Mouse (Mus musculus): Measurements from ENCODE around the gene Herpud2. TPM values are rescaled to one million over a fixed set of nuclear protein-coding genes. Genes with fewer than 3 reads are reported as not detected.
A peak's percentile ranks its signal among the peaks of the same experiment; 100 is the strongest.

The Herpud2 gene
- polyA plus RNA-seq (2014; fragmentation: Nextera tagmentation; extraction: Ambion mirVana) = 32.5 and 33.4 TPM in 2 replicates

DNA sequence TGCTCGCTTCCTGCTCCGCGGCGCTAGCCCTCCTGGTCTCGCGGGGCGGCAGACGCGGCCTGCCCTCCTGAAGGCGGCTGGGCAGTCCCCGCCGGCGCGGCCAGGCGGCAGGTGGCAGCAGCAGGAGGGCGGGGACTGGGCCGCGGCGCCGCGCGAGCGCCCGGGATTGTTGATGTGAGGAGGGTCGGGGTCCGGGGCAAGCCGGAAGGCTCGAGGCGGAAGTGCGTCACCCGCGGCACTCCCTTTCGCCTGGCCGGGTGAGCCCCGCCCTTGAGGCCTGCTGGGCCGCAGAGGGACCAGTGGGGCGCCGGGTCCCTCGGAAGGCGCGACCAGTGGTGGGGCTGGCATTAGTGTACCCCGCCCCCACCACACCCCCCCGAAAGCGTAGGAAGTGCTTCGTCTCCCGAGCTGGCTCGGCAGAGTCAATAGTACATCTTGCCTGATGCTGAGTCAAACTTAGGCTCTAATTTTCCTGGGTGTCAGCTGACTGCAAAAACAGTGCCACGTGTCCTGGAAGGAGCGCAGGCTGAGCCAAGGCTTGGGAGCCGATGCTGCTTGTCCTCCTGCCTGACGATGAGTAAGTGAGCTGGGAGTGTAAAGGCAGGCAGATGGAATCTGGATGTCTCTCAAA lies at the start of gene Herpud2:
Gene Herpud2 (minus strand): TSS at position 210 of the 631 bp plus-strand sequence.
- WGBS = under 1% methylated on average over 30 of the region's 51 CpGs
- peak within 1 kb of the TSS; percentile 98 for H3K27ac ChIP-seq (ENCODE audit: low read depth, low read length)
- no peaks in the 10 kb centered on the region for H3K27me3 ChIP-seq (ENCODE audit: control insufficient read depth, insufficient read depth, low read length)

DNA sequence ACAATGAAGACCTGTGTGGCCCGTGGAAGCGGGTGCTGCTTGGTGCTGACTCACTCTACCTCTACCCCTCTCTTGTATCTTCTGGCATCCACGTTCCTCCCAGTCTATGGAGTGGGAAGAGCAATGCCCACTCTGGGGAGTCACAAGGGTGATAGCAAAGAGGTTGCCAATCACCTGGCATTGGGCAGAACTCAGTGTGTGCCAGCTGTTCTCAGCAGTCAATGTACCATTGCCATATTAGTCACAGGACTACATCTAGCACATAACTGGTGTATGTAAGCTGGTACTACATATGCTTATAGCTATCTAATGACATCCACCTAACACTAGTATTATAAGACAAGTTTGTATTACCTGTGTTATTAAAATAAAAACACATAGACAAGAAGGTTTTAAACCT lies 49.4 kb upstream of the Herpud2 start:
- no peaks in the 10 kb centered on the region for H3K4me1 ChIP-seq (ENCODE audit: control insufficient read depth, insufficient read depth, low read length)
- H3K36me3 ChIP-seq (ENCODE audit: control insufficient read depth, insufficient read depth, low read length) = no peaks in the 10 kb centered on the region
- no peak overlapping the region for H3K27ac ChIP-seq (ENCODE audit: low read depth, low read length)
- H3K27me3 ChIP-seq (ENCODE audit: control insufficient read depth, insufficient read depth, low read length) = no peaks in the 10 kb centered on the region
- H3K9me3 ChIP-seq (ENCODE audit: control insufficient read depth, low read length) = no peaks in the 10 kb centered on the region
- no peak overlapping the region for H3K4me2 ChIP-seq (ENCODE audit: low read depth)
- no peak overlapping the region for H3K4me3 ChIP-seq (ENCODE audit: low read depth, low read length)
- WGBS = 92% methylated on average over 3 of the region's 3 CpGs
- DNase-seq (ENCODE audit: low spot score) (no peak), ATAC-seq (ENCODE audit: insufficient read depth, low FRiP score, low TSS enrichment) (no peak)
- H3K9ac ChIP-seq (ENCODE audit: low read length) = no peak overlapping the region

More for the DNA sequence above, at the start of gene Herpud2:
- Histone ChIP-seq H3K4me3 (ENCODE audit: low read depth, low read length) (peak within 1 kb of the TSS; percentile 89), H3K9ac (ENCODE audit: low read length) (peak within 1 kb of the TSS; percentile 95), H3K4me2 (ENCODE audit: low read depth) (peak within 1 kb of the TSS; percentile 86), H3K9me3 (ENCODE audit: control insufficient read depth, low read length) (no peaks in the 10 kb centered on the region), H3K4me1 (ENCODE audit: control insufficient read depth, insufficient read depth, low read length) (peaks cover 14% of the 10 kb centered on the region), H3K36me3 (ENCODE audit: control insufficient read depth, insufficient read depth, low read length) (no peaks in the 10 kb centered on the region)
- DNase-seq (ENCODE audit: low spot score) (peak; percentile 95), ATAC-seq (ENCODE audit: insufficient read depth, low FRiP score, low TSS enrichment) (peak; percentile 98)

DNA sequence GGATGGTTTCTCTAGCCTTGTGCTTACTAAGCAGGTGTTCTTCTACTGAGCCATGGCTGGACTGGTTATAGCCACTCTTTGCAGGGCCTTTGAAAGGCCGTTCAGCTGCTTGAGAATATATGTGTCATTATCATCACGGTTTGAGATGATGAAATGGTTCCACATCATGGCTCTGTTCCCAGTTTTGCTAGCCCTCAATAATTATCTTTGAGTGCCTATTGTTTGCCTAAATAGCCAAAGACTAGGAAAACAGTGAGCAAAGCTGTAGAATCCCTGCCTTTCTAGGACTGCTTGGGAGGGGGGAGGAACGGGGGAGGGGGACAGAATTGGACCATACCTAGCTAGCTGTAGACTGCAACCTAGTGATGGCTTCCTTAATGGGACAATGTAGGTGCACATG lies 48.5 kb upstream of the Herpud2 start:
- ATAC-seq (ENCODE audit: insufficient read depth, low FRiP score, low TSS enrichment) = no peak
- DNase-seq (ENCODE audit: low spot score) = no peak
- H3K36me3 ChIP-seq (ENCODE audit: control insufficient read depth, insufficient read depth, low read length) = no peaks in the 10 kb centered on the region
- no peak overlapping the region for H3K4me3 ChIP-seq (ENCODE audit: low read depth, low read length)
- WGBS = 89% methylated on average over 3 of the region's 3 CpGs
- no peak overlapping the region for H3K9ac ChIP-seq (ENCODE audit: low read length)
- no peaks in the 10 kb centered on the region for H3K9me3 ChIP-seq (ENCODE audit: control insufficient read depth, low read length)
- no peaks in the 10 kb centered on the region for H3K4me1 ChIP-seq (ENCODE audit: control insufficient read depth, insufficient read depth, low read length)
- H3K27ac ChIP-seq (ENCODE audit: low read depth, low read length) = no peak overlapping the region
- H3K27me3 ChIP-seq (ENCODE audit: control insufficient read depth, insufficient read depth, low read length) = no peaks in the 10 kb centered on the region
- H3K4me2 ChIP-seq (ENCODE audit: low read depth) = no peak overlapping the region

GRCm38 (mm10) chr9:25196746-25197145 lies 45.1 kb upstream of the Herpud2 start:
- Histone ChIP-seq H3K4me2 (ENCODE audit: low read depth) (no peak overlapping the region), H3K27ac (ENCODE audit: low read depth, low read length) (no peak overlapping the region), H3K4me1 (ENCODE audit: control insufficient read depth, insufficient read depth, low read length) (no peaks in the 10 kb centered on the region), H3K27me3 (ENCODE audit: control insufficient read depth, insufficient read depth, low read length) (no peaks in the 10 kb centered on the region), H3K9ac (ENCODE audit: low read length) (no peak overlapping the region), H3K4me3 (ENCODE audit: low read depth, low read length) (no peak overlapping the region), H3K9me3 (ENCODE audit: control insufficient read depth, low read length) (no peaks in the 10 kb centered on the region), H3K36me3 (ENCODE audit: control insufficient read depth, insufficient read depth, low read length) (no peaks in the 10 kb centered on the region)
- DNase-seq (ENCODE audit: low spot score) = no peak
- ATAC-seq (ENCODE audit: insufficient read depth, low FRiP score, low TSS enrichment) = no peak
- WGBS = 87% methylated on average over 5 of the region's 5 CpGs

DNA sequence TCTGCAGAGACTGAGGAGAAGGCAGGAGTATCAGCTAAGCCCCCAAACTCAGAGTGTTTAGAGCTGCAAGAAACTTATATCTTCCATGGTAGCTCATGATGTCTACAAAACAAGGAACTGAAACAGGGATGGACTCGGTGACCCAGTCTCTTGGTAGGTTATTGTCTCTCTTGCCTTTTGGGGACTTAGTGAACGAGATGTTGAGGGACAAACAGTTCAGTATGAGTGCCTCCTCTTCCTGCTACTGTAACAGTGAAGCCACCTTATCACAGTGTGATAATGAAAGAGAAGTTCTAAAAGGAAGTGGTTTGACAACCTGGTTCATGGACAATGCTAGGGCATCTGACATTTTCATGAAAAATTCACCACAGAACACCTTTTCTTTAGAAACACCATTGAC lies 40.0 kb upstream of the Herpud2 start:
- Histone ChIP-seq H3K27me3 (ENCODE audit: control insufficient read depth, insufficient read depth, low read length) (no peaks in the 10 kb centered on the region), H3K4me1 (ENCODE audit: control insufficient read depth, insufficient read depth, low read length) (no peaks in the 10 kb centered on the region), H3K9me3 (ENCODE audit: control insufficient read depth, low read length) (no peaks in the 10 kb centered on the region), H3K4me2 (ENCODE audit: low read depth) (no peak overlapping the region), H3K9ac (ENCODE audit: low read length) (no peak overlapping the region), H3K4me3 (ENCODE audit: low read depth, low read length) (no peak overlapping the region), H3K27ac (ENCODE audit: low read depth, low read length) (no peak overlapping the region), H3K36me3 (ENCODE audit: control insufficient read depth, insufficient read depth, low read length) (no peaks in the 10 kb centered on the region)
- ATAC-seq (ENCODE audit: insufficient read depth, low FRiP score, low TSS enrichment) = no peak
- DNase-seq (ENCODE audit: low spot score) = no peak
- WGBS = 84% methylated on average over 2 of the region's 2 CpGs

GRCm38 (mm10) chr9:25186501-25186900 lies 34.9 kb upstream of the Herpud2 start:
- DNase-seq (ENCODE audit: low spot score) (no peak), ATAC-seq (ENCODE audit: insufficient read depth, low FRiP score, low TSS enrichment) (no peak)
- Histone ChIP-seq H3K27ac (ENCODE audit: low read depth, low read length) (no peak overlapping the region), H3K9ac (ENCODE audit: low read length) (no peak overlapping the region), H3K9me3 (ENCODE audit: control insufficient read depth, low read length) (no peaks in the 10 kb centered on the region), H3K4me1 (ENCODE audit: control insufficient read depth, insufficient read depth, low read length) (no peaks in the 10 kb centered on the region), H3K4me3 (ENCODE audit: low read depth, low read length) (no peak overlapping the region), H3K36me3 (ENCODE audit: control insufficient read depth, insufficient read depth, low read length) (no peaks in the 10 kb centered on the region), H3K4me2 (ENCODE audit: low read depth) (no peak overlapping the region), H3K27me3 (ENCODE audit: control insufficient read depth, insufficient read depth, low read length) (no peaks in the 10 kb centered on the region)
- 92% methylated on average over 4 of the region's 4 CpGs for WGBS

DNA sequence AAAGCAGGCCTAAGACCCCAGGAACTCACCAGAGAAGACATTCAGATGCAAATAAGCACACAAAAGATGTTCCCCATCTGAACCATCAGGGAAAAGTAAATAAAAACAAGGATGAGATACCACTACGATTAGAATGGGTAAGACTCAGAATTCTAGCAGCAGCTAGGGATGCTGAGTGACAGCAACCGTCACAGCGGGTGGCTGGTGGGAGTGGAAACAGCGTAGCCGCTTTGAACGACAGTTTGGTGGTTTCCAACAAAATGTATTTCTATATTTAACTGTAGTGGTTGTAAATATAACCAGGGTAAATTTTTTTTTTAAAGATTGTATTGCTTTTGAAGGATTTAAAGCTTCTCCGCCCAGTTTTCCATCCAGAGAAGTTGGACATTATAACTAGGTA lies 34.2 kb upstream of the Herpud2 start:
- Histone ChIP-seq H3K27me3 (ENCODE audit: control insufficient read depth, insufficient read depth, low read length) (no peaks in the 10 kb centered on the region), H3K9me3 (ENCODE audit: control insufficient read depth, low read length) (no peaks in the 10 kb centered on the region), H3K9ac (ENCODE audit: low read length) (no peak overlapping the region), H3K36me3 (ENCODE audit: control insufficient read depth, insufficient read depth, low read length) (no peaks in the 10 kb centered on the region), H3K27ac (ENCODE audit: low read depth, low read length) (no peak overlapping the region), H3K4me2 (ENCODE audit: low read depth) (no peak overlapping the region), H3K4me1 (ENCODE audit: control insufficient read depth, insufficient read depth, low read length) (no peaks in the 10 kb centered on the region), H3K4me3 (ENCODE audit: low read depth, low read length) (no peak overlapping the region)
- WGBS = 51% methylated on average over 7 of the region's 7 CpGs
- no peak for ATAC-seq (ENCODE audit: insufficient read depth, low FRiP score, low TSS enrichment)
- DNase-seq (ENCODE audit: low spot score) = no peak

GRCm38 (mm10) chr9:25184606-25185005 lies 33.0 kb upstream of the Herpud2 start:
- Histone ChIP-seq H3K36me3 (ENCODE audit: control insufficient read depth, insufficient read depth, low read length) (no peaks in the 10 kb centered on the region), H3K4me3 (ENCODE audit: low read depth, low read length) (no peak overlapping the region), H3K4me2 (ENCODE audit: low read depth) (no peak overlapping the region), H3K9ac (ENCODE audit: low read length) (no peak overlapping the region), H3K9me3 (ENCODE audit: control insufficient read depth, low read length) (no peaks in the 10 kb centered on the region), H3K4me1 (ENCODE audit: control insufficient read depth, insufficient read depth, low read length) (no peaks in the 10 kb centered on the region), H3K27me3 (ENCODE audit: control insufficient read depth, insufficient read depth, low read length) (no peaks in the 10 kb centered on the region), H3K27ac (ENCODE audit: low read depth, low read length) (no peak overlapping the region)
- no peak for ATAC-seq (ENCODE audit: insufficient read depth, low FRiP score, low TSS enrichment)
- no peak for DNase-seq (ENCODE audit: low spot score)
- WGBS = 89% methylated on average over 2 of the region's 2 CpGs

DNA sequence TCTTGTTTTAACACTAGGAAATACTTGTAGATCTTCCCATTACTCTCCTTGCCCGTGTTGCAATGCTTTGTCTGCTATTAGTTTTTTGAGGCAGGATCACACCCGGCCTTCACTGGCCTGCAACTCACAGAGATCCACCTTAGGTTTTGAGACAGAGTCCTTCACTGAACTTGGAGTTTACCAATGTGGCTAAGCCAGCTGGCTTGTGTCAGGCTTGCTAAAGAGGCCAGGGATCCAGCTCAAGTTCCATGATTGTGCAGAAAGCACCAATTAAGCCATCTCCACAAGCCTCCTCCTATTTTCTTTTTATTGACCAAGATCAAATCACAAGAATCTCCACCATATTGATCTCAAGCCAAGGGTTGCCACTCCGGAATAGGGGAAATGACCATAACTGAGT lies 26.4 kb upstream of the Herpud2 start:
- Histone ChIP-seq H3K4me3 (ENCODE audit: low read depth, low read length) (no peak overlapping the region), H3K4me1 (ENCODE audit: control insufficient read depth, insufficient read depth, low read length) (no peaks in the 10 kb centered on the region), H3K4me2 (ENCODE audit: low read depth) (no peak overlapping the region), H3K27ac (ENCODE audit: low read depth, low read length) (no peak overlapping the region), H3K27me3 (ENCODE audit: control insufficient read depth, insufficient read depth, low read length) (no peaks in the 10 kb centered on the region), H3K36me3 (ENCODE audit: control insufficient read depth, insufficient read depth, low read length) (no peaks in the 10 kb centered on the region), H3K9ac (ENCODE audit: low read length) (no peak overlapping the region), H3K9me3 (ENCODE audit: control insufficient read depth, low read length) (no peaks in the 10 kb centered on the region)
- WGBS = 88% methylated on average over 3 of the region's 3 CpGs
- DNase-seq (ENCODE audit: low spot score) (no peak), ATAC-seq (ENCODE audit: insufficient read depth, low FRiP score, low TSS enrichment) (no peak)
